ENCODE assay signal across 14 mouse cellular contexts in the genomic region with DNA sequence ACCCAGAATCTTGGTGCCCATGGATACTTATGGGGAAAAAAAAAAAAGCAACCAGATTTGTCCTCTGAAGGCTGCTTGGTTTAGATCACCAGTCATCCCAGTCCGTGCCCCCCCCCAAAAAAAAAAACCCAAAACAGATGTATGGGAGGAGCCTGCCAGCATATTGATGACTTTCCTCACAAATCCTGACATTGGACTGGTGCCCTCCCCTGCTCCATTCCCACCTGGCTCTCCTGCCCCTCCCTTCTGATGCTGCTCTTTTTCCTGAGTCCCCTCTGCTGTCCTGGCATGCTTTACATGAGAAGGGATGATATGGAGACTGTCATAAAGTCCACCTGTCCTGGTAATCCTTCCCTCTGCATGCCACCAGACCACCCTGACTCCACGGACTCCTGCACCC.
"Had no signal": no experiment of that assay in that cellular context is flagged by ENCODE, and none has a peak within 500 bp of the region (broad histone marks: within the 10 kb centered on the region; RNA-seq: fewer than 3 reads in every experiment).

No protein-coding gene starts in this region.

- DNase-seq: kidney, adult 9 months; kidney, postnatal 36 days; layer of hippocampus, adult 9-11 months; layer of hippocampus, postnatal 36 days; lung, adult 18-20 months; retina, postnatal 1 day; right cerebral cortex, postnatal 4 days; spleen, adult 18-20 months; thymus, adult 18-20 months; thymus, postnatal 36 days had no signal

- H3K27ac ChIP-seq: kidney, postnatal 0 days; limb, embryonic 13.5 days; liver, embryonic 14.5 days had no signal

- H3K9ac ChIP-seq: limb, embryonic 13.5 days; liver, embryonic 14.5 days had no signal

- H3K4me3 ChIP-seq: limb, embryonic 13.5 days had no signal

- ATAC-seq: midbrain, embryonic 16.5 days had no signal

- H3K9me3 ChIP-seq: limb, embryonic 13.5 days had no signal

- H3K36me3 ChIP-seq: limb, embryonic 13.5 days had no signal

- H3K4me2 ChIP-seq: limb, embryonic 13.5 days had no signal
